Mouse (Mus musculus) adrenal gland, postnatal 10 days (tissue): Measurements from ENCODE around the gene Lrrc10b. TPM values are rescaled to one million over a fixed set of nuclear protein-coding genes. Genes with fewer than 3 reads are reported as not detected.
A peak's percentile ranks its signal among the peaks of the same experiment; 100 is the strongest.

Experiments used
- DNase-seq: peaks from one replicate; pipeline ENCODE4 v3.0.0; 2021; ENCODE audit warnings: mixed read lengths
- long read RNA-seq, 2 experiments: library from polyadenylated mRNA; stranded (forward); transcript quantifications; one replicate each; pipeline ENCODE4 v2.0.0; 2021
- total RNA-seq, 2 experiments: library from RNA; stranded (reverse); gene quantifications; 2 replicates each; pipeline ENCODE4 v1.2.3; 2021

The Lrrc10b gene
- total RNA-seq: 1 to 10 TPM; 3.4 to 4.7 TPM
- long read RNA-seq, experiment 1, transcript Lrrc10b-201 (1 exons, 2,103 nt): major isoform, 28 of 28 reads
- long read RNA-seq, experiment 1, partial matches to known transcripts: 0 of 28 reads
- long read RNA-seq, experiment 1, other reads (novel, unspliced or antisense): 0 of 28 reads
- long read RNA-seq, experiment 2, transcript Lrrc10b-201 (1 exons, 2,103 nt): major isoform, 6 of 6 reads
- long read RNA-seq, experiment 2, partial matches to known transcripts: 0 of 6 reads
- long read RNA-seq, experiment 2, other reads (novel, unspliced or antisense): 0 of 6 reads

DNA sequence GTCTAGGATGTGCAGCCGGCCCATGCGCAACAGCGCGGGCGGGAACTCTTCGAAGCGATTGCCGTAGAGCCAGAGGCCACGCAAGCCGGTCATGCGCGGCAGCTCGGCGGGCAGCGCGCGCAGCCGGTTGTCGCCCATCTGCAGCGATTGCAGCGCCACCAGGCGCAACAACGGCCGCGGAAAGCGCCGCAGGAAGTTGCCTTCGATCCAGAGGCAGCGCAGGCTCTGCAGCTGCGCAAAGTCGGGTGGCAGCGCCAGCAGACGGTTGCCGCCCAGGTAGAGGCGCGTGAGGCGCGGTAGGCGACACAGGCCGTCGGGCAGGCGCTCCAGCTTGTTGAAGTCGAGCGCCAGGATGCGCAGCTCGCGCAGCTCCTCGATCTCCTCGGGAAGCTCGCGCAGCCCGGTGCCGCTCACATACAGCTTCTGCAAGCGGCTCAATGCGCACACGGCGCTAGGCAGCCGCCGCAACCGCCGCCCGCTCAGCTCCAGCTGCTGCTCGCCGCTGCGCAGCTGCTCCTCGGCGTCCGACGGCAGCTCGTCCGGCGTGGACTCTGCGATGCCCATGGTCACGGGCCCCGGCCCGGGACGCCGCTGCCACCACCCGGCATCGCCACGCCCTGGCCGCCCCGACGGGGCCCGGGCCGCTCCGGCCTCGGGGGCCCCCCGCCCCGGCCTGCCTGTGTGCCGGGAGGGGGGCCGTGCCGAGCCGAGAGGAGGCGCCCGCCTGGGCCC lies at the start of gene Lrrc10b:
Gene Lrrc10b (minus strand): TSS at position 722 of the 732 bp plus-strand sequence.
- DNase-seq: peak; percentile 76

DNA sequence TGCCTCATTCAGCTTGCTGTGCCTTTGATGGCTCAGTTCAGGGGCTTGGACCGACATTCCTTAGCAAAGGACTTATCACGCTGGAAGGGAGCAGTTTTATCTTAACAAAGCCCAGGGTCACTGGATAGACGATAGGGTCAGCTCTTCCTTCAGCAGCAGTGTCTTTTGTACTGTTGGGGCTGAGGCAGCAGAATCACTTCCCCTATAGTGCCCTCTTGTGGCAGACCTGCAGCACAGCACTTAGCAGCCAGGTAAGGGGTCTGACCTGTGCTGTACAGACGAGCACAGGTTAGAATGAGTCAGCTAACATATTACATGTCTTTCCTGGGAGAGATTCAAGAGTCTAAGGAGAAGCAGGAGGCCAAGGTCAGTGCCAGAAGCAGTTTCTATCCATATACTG lies 45.3 kb upstream of the Lrrc10b start:
- peak; percentile 55 for DNase-seq

- no peak for DNase-seq
These were observed 43.3 kb upstream of the Lrrc10b start for GRCm38 (mm10) chr19:10500581-10500980.

DNA sequence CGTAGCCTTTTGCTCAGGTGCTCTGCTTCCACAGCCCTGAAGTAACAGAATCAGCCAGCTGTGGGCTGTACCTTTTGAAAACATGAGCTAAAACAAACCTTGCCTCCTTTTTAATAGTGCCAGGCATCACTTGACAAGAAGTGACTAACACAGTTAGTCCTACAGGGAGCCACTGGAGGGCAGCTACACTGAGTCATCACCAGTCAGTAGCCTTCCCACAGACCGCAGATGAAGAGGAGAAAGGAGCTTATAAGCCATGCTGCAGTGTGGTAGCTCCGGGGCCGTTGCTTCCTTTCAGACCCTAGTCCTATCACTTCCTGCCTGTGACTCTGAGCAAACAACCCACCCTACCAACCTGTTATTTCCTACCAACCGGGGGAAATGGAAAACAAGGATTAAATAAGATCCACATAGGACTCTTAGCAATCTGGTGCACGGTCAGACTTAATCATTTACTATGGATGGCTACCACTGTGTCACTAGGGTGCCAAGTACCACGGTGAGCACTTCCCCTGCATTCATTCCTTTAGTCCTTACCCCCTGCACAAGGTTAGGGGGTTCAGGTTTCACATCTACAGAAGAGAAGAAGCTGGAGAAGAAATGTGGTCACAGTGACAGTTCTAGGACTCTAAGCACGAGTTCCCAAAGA lies 40.4 kb upstream of the Lrrc10b start:
- no peak for DNase-seq

DNA sequence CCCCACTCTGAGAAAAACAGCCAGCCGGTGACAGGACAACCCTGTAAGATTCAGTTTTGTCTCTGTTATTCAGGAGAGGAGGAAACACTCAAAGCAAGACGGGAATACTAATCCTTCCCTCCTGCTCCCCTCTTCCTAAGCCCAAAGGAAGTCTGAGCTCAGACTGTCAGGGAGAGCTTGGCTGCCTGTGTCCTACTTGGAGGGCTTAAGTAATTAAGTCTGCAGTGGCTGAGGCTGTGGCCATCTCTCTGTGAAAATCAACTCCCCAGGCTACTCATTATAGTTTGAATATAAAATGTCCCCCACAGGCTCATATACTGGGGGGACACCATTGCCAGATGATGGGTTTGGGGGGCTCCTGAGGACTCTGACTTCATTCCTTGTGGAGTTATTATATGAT lies 39.7 kb upstream of the Lrrc10b start:
- DNase-seq: no peak

DNA sequence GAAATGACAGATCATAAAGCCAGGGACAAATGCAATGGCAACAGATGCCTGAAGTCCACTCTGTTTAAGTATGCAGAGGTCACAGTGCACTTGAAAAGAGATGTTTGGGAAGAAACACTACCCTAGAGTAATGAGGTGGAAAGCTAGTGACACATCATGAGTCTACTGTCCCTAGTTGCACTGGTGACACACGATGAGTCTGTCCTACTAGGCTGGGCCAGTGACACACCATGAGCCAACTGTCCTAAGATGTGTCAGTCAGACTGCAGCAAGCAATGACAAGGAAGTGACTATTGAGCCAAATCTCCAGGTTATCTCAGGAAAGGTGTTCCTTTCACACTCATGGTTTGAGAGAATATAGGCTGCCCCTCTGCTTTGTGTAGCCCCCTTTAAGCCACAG lies 38.4 kb upstream of the Lrrc10b start:
- no peak for DNase-seq

- DNase-seq: peak; percentile 59
These were observed 29.0 kb upstream of the Lrrc10b start for GRCm38 (mm10) chr19:10486264-10486738.

DNA sequence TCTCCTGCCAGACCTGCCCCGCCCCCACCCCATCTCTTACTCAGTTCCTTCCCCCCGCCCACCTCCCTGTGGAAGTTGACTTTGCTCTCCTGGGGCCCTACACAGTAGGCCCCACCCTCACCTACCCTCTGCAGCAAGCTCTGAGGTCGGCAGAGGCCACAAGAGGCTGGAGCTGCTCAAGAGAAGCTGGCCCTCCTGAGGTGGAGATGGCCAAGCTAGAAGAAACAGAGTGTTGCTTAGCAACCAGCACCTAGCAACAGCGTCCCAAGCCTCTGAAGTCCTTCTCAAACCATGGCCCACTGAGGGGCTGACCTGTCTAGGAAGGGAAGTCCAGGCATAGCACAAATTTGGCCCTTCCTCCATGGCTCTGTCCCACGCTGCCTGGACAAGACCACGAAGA lies 25.4 kb upstream of the Lrrc10b start, which contains the start of gene Ppp1r32:
Gene Ppp1r32 (minus strand): TSS at position 226 of the 400 bp plus-strand sequence.
- no peak for DNase-seq

GRCm38 (mm10) chr19:10479541-10479940 lies 22.3 kb upstream of the Lrrc10b start:
- DNase-seq: no peak

GRCm38 (mm10) chr19:10473779-10474178 lies 16.5 kb upstream of the Lrrc10b start:
- no peak for DNase-seq

- DNase-seq: no peak
These were observed 15.7 kb upstream of the Lrrc10b start for GRCm38 (mm10) chr19:10472958-10473357.

DNA sequence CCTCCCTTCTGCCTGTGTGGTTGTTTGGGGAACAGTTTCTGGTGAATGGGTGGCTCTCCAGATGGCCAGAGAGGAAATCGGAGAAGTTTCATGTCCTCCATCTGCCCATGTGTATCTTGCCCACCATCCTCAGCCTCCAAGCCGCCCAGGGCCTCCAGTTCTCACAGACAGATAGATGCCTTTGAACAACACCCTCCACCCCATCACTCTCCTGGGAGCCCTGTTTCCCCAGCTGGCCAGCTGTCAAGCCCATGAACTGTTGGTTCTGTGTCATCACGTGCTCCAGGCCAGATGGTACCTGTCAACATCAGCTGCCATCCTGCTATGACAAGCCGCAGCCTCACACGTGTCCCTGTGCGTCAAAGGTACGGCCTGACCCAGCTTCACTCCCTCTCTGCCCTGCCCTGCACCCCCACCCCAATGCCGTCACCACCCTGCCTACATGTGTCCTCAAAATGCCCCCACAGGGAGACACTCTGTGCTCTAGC lies 11.9 kb upstream of the Lrrc10b start:
- peak; percentile 38 for DNase-seq

DNA sequence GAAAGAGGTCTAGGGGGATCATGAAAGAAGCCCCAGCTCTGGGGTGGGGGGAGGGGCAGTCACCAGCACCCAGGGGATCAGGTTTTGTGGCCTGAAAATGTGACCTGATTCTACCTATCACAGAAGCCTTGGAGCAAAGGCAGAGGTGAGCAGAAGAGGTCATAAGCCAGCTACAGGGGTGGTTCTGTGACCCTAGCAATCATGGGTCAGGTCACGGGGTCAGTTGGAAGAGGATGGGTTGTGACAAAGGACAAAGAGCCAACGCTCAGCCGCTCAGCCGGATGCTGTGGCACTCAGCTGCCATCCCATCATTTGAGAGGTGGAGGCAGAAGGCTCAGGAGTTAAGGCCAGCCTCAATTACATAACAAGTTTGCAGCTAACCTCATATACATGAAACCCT lies 7.2 kb upstream of the Lrrc10b start:
- no peak for DNase-seq

GRCm38 (mm10) chr19:10461584-10461983 lies 4.3 kb upstream of the Lrrc10b start:
- no peak for DNase-seq

DNA sequence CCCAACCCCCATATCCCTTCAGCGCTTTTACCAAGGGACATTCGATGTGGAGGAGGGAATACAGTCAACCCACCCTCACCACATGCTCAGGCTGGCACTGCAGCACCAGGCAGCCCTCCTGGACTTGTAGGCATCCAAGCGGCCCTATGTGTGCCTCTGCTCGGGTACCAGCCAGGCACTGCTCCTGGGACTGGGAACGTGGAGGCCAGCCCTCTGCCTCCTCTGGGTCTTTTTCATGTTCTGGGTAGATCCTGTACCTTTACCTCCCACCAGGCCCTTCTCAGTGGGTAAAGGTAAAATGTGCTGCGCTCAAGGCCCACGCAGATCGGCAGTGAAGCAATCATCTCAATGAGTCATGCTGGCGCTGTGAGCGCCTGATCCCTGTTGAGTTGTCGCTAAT lies 2.6 kb upstream of the Lrrc10b start:
- DNase-seq: no peak

DNA sequence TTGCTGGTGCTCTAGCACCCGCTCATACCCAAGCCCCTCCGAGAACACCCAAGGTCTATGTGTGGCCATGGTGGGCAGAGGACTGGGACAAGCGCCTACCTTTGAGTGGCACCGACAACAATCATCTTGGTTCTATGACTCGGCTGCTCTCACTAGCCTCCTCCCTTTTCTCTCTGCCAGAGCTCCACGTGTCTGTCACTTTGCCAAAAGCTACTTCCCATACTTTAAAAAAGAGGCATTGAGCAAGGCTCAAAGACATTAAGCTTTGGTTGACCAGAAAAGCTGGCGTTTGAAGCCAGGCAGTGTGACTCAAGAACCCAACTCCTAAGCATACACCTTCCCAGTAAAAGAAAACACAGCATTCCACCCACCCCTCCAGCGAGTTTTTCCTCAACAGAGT lies 823 bp upstream of the Lrrc10b start:
- peak; percentile 69 for DNase-seq

GRCm38 (mm10) chr19:10457484-10457800 lies 169 bp upstream of the Lrrc10b start:
- peak; percentile 80 for DNase-seq

GRCm38 (mm10) chr19:10455437-10455806 lies 1.9 kb downstream of the Lrrc10b start:
- DNase-seq: no peak

DNA sequence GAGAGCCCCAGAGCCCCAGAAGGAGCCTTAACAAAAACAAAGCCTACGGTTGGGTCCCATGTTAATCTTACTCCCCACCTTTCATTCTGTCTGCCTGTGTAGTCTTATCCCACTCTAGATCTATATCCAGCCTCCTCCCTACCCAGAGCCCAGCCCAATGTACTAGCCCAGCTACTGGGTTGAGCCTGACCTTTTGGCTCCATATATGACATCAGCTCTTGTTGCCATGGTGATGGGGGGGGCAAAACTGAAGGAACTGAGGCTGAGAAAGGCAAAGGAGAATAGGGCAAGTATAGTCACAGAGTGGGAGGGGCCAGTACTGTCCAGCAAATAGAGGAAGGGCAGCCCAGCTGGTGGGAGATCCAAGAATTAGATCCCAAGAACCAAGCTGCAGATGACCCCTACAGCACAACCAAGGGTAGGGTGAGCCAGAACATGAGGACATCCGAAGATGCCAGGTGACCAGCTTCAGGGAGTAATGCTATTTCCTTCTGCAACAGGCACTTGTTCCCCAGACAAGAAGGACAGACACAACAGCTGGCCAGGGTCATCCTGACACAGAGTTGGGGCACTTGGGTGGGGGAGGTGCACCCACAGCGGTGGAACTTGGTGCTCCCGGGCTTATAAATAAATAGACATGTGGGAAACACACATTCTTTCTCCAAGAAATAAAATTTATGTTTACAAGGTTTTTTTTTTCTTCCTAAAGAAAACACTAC lies 2.4 kb downstream of the Lrrc10b start:
- DNase-seq: no peak

- DNase-seq: peak; percentile 80
These were observed 7.6 kb downstream of the Lrrc10b start for GRCm38 (mm10) chr19:10449708-10450107.

- no peak for DNase-seq
These were observed 8.1 kb downstream of the Lrrc10b start for GRCm38 (mm10) chr19:10449190-10449589.

DNA sequence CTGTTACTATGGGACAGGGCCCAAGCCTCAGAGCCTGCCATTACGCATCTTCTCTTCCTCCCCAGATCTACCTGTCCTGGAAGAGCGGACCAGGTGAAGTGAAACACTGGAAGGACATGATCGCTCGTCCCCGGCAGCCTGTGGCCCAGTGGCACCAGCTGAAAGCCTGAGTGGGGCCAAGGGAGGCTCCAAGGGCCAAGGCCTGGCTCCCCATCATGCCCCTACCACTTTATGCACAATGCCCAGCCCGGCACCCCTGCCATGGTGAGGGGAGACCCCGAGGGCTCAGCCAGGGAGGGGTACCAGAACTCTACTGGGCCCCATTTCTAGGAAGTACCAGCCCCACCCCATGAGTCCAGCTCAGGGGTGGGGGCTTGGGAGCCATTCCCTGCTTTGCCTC lies 9.0 kb downstream of the Lrrc10b start:
- DNase-seq: no peak
